In genomic region chr10:63880462-63880903, GRCm38 (mm10) we compare ENCODE assay signal across 12 mouse cellular contexts. TPM values are rescaled to one million over a fixed set of nuclear protein-coding genes. Genes with fewer than 3 reads are reported as not detected.
DNase-seq lines count a peak whose midpoint lies in the region; ATAC-seq lines count a peak whose summit lies in the region.
"Had no signal": no experiment of that assay in that cellular context is flagged by ENCODE, and none has a peak within 500 bp of the region (broad histone marks: within the 10 kb centered on the region; RNA-seq: fewer than 3 reads in every experiment).

No protein-coding gene starts in this region.

- DNase-seq in forebrain, embryonic 11.5 days (ENCODE audit: low spot score): no peak
- no peak for DNase-seq in forebrain, embryonic 10.5 days (ENCODE audit: extremely low spot score, low spot score)
- peak; percentile 4 for DNase-seq in urinary bladder, postnatal 25 days (ENCODE audit: low spot score)
- DNase-seq in urinary bladder, postnatal 10 days (ENCODE audit: low spot score): no peak
- DNase-seq in layer of hippocampus, postnatal 10 days (ENCODE audit: low spot score in 2 of 2): peak; percentile 27 to 37
- DNase-seq in testis, postnatal 14 days (ENCODE audit: low spot score): no peak
- no peak for DNase-seq in embryo, embryonic 10.5 days (ENCODE audit: low spot score)

- H3K27ac ChIP-seq in forebrain, embryonic 11.5 days (ENCODE audit: low read depth, low read length): no peak overlapping the region
- no peak overlapping the region for H3K27ac ChIP-seq in forebrain, embryonic 10.5 days
- H3K27ac ChIP-seq in hindbrain, embryonic 12.5 days: no peak overlapping the region

- no peak overlapping the region for H3K4me2 ChIP-seq in forebrain, embryonic 11.5 days (ENCODE audit: low read depth, low read length, severe bottlenecking)
- no peak overlapping the region for H3K4me2 ChIP-seq in hindbrain, embryonic 12.5 days (replicated peaks)

- WGBS in forebrain, embryonic 11.5 days: 59% methylated on average over 5 of the region's 5 CpGs
- 66% methylated on average over 5 of the region's 5 CpGs for WGBS in forebrain, embryonic 10.5 days
- whole genome bisulfite sequencing in hindbrain, embryonic 12.5 days: 52% methylated on average over 5 of the region's 5 CpGs

- 0 out of 2 replicates have a peak, but pooled peaks have one; percentile 42 for ATAC-seq in forebrain, embryonic 11.5 days (replicated peaks; ENCODE audit: low FRiP score)
- ATAC-seq in hindbrain, embryonic 12.5 days (ENCODE audit: low FRiP score): no peak

- no peaks in the 10 kb centered on the region for H3K27me3 ChIP-seq in forebrain, embryonic 11.5 days (ENCODE audit: control insufficient read depth, insufficient read depth, low read length)
- no peaks in the 10 kb centered on the region for H3K27me3 ChIP-seq in forebrain, embryonic 10.5 days (ENCODE audit: poor library complexity, severe bottlenecking)
- H3K27me3 ChIP-seq in hindbrain, embryonic 12.5 days: no peaks in the 10 kb centered on the region
- H3K27me3 ChIP-seq: megakaryocyte, embryonic 14.5 days had no signal

- no peak overlapping the region for H3K9ac ChIP-seq in forebrain, embryonic 11.5 days (ENCODE audit: low read length)
- no peak overlapping the region for H3K9ac ChIP-seq in hindbrain, embryonic 12.5 days

- H3K36me3 ChIP-seq in forebrain, embryonic 11.5 days (ENCODE audit: control insufficient read depth, insufficient read depth, low read length): no peaks in the 10 kb centered on the region
- H3K36me3 ChIP-seq in forebrain, embryonic 10.5 days (replicated peaks): no peaks in the 10 kb centered on the region
- H3K36me3 ChIP-seq in hindbrain, embryonic 12.5 days: no peaks in the 10 kb centered on the region

- H3K9me3 ChIP-seq in forebrain, embryonic 11.5 days (ENCODE audit: control insufficient read depth, low read length): no peaks in the 10 kb centered on the region
- no peaks in the 10 kb centered on the region for H3K9me3 ChIP-seq in forebrain, embryonic 10.5 days
- no peaks in the 10 kb centered on the region for H3K9me3 ChIP-seq in hindbrain, embryonic 12.5 days (replicated peaks)

- H3K4me3 ChIP-seq in forebrain, embryonic 11.5 days (ENCODE audit: low read depth, low read length): no peak overlapping the region
- no peak overlapping the region for H3K4me3 ChIP-seq in forebrain, embryonic 10.5 days
- H3K4me3 ChIP-seq in hindbrain, embryonic 12.5 days: no peak overlapping the region
- H3K4me3 ChIP-seq: erythroblast, embryonic 14.5 days; megakaryocyte, embryonic 14.5 days had no signal

- no peaks in the 10 kb centered on the region for H3K4me1 ChIP-seq in forebrain, embryonic 11.5 days (replicated peaks; ENCODE audit: control insufficient read depth, insufficient read depth, low read length)
- H3K4me1 ChIP-seq in forebrain, embryonic 10.5 days: peaks cover 7% of the 10 kb centered on the region; the same call in 1 of the 2 replicates
- H3K4me1 ChIP-seq in hindbrain, embryonic 12.5 days: no peaks in the 10 kb centered on the region
- H3K4me1 ChIP-seq: megakaryocyte, embryonic 14.5 days had no signal

RNA-seq across cellular contexts. Expression of gene Gm10118, which starts 46.8 kb away (rescaled TPM):
- polyA plus RNA-seq in forebrain, embryonic 11.5 days (2014; fragmentation: Nextera tagmentation; extraction: Ambion mirVana): 0.11 TPM in 1 of 2 replicates, not detected in the other
- polyA plus RNA-seq in forebrain, embryonic 10.5 days (2016; fragmentation: Nextera tagmentation; extraction: Ambion mirVana): 0.05 TPM in 1 of 2 replicates, not detected in the other
- 1 to 10 TPM; 2.0 to 2.4 TPM for total RNA-seq in layer of hippocampus, postnatal 10 days (2021)
- 0.38 and 0.56 TPM in 2 replicates for polyA plus RNA-seq in hindbrain, embryonic 12.5 days (2016; fragmentation: Nextera tagmentation; extraction: Ambion mirVana)
- polyA plus RNA-seq: erythroblast, embryonic 14.5 days; large intestine, adult 2 months; small intestine, adult 2 months had no signal

Comparison
In these comparisons a context has a peak if more than half of its experiments do, and no peak if none do; other contexts are left out.
1. DNase-seq: peak in urinary bladder, postnatal 25 days (single experiment) and layer of hippocampus, postnatal 10 days (2 of 2); none in forebrain, embryonic 11.5 days (single experiment), forebrain, embryonic 10.5 days (single experiment), urinary bladder, postnatal 10 days (single experiment), testis, postnatal 14 days (single experiment) and embryo, embryonic 10.5 days (single experiment).